Mouse (Mus musculus) CD4-positive, CD25-positive, alpha-beta regulatory T cell, adult 4 months (primary cell): ENCODE data around the gene 4930518I15Rik. TPM values are rescaled to one million over a fixed set of nuclear protein-coding genes. Genes with fewer than 3 reads are reported as not detected.
A peak's percentile ranks its signal among the peaks of the same experiment; 100 is the strongest.
"Not testable (repeated sequence)": the region's sequence is repeated elsewhere in the genome, so short reads cannot be mapped to it uniquely, and the experiment has no call there.

Experiments
- ATAC-seq: one replicate; pipeline ENCODE4 v1.8.0; 2017
- polyA plus RNA-seq, 2 experiments: library from polyadenylated mRNA; unstranded; fragments of 100-300 nt; shearing (Covaris generic); gene quantifications; one replicate each; pipeline ENCODE4 v1.2.1; 2017

The 4930518I15Rik gene
- polyA plus RNA-seq, 2 experiments from 2014 or later: 25.0 to 27.3 TPM

GRCm38 (mm10) chr2:156841841-156842706 lies 15.7 kb downstream of the 4930518I15Rik start:
- ATAC-seq: peak; percentile 33

- peak; percentile 22 for ATAC-seq
Observed at GRCm38 (mm10) chr2:156841028-156841840, 16.5 kb downstream of the 4930518I15Rik start.

DNA sequence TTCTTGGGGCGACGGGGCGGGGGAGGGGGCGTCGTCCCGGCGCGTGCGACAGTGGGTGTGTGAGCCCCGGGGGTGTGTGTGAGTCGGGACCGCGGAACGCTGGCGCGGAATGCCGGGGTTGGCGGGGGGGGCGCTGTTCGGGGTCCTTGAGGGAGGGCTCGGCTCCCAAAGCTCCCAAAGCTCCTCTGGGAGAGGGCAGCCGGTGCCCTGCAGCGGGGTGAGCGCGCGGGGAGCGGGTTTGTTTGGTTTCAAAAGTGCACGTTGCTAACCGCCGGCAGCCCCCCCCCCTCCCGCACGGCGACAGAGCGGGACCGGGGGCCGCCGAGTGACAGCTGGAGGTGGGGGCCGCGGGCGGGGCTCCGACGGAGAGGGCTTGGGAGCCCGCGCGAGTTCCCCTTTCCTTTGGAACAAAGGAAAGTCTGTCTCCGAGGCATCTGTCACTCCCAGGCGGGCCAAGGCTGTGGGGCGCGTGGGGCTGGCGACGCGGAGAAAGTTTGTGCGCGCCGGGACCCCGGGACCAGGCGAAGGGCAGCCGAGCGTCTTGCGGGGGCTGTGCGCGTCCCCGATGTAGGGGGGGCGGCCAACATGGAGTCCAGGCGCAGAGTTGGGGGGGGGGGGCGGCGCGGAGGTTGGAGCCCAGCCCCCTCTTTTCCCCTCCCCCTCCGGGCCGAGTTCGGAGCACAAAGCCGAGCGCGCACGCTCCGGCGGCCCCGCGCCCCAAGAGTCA lies 17.3 kb downstream of the 4930518I15Rik start:
- ATAC-seq: peak; percentile 4

DNA sequence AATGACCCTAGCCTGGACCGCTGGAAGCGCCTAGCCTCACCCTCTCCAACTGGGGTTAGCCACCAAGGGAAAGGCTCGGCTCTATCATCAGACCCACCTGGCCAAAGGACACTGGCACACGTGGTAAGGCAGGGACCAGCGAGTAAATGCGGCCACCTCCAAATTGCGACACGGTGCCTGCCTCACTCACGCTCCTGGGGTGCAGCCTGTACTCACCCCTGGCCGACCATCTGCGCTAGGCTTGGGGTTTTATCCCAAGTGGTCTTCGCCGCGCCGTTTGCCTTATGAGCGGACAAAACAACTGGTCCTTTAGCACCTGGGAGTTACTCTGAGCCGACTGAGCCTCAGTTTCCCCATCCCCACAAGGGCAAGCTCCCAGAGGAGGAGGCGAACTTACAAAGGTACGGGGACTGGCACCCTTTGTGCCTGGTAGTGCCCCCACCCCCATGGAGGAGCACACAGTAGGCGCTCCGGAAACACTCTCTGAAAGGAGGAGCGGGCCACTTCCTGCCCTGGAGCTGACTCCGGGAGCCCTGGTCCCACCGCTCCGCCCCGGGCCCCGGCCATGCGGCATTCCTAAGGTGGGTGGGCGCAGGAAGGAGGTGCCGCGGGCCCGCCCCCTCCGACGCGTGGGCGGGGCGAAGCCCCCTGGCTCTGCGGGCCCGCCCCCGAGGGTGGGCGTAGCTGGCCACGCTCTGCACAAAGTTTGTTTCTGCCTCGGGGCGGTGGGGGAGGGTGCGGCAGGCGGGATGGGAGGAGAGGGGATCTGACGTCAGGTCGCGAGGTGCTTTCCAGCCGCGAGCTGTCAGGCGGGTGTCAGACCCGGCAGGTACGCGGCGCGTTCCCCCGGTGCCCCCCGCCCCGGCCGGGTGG lies 18.2 kb downstream of the 4930518I15Rik start, which contains the start of gene Tgif2:
Tgif2 (plus strand) TSS at position 689 of the 873 bp plus-strand sequence.
- ATAC-seq: peak; percentile 84

DNA sequence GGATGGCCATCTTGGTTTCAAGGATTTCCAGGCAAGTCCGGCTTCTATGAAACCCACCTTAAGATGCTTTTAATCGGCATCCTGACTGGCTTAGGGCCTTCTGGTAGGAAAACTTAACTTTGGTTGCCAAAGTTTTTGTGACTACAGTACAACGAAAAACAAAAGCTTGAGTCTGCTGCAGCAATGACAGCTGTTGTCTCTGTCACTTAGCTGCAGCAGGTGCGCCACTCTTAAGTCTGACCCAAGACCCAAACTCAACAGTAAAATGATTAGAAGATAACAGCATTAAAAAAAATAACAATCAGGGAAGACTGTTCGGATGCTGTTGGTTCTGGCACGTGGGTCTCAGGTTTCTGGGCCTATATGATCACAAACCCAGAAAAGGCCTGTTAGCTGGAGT lies 18.9 kb downstream of the 4930518I15Rik start:
- no peak for ATAC-seq

- no peak for ATAC-seq
Observed at GRCm38 (mm10) chr2:156834336-156834735, 23.4 kb downstream of the 4930518I15Rik start.

DNA sequence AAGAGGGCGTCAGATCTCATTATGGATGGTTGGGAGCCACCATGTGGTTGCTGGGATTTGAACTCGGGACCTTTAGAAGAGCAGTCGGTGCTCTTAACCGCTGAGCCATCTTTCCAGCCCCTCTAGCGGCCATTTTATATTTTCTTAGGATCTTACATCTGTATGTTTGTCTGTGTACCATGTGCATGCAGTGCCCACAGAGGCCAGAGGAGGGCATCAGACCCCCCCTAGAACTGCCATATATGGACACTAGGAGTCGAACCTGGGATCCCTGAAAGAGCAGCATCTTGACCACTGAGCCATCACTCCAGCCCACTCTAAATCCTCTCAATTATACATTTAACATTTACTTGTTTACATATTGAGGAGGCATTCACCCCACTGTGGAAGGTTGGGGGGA lies 32.6 kb downstream of the 4930518I15Rik start:
- not testable (repeated sequence) for ATAC-seq

DNA sequence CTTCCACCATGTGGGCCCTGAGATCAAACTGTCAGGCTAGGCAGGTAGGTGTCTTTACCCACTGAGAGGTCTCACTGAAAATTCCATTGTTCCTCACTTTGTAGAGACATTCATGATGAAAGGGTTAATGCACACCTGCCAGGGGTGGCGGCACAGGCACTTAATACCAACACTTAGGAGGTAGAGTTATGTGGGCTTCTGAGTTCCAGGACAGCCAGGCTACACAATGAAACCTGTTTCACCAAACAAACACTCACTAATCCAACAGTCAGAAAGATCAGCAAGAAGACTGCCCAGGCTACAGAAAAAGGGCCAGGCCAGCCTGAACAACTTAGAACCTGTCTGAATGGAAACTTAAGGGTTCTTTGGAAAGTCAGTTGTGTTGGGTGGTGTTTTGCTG lies 41.6 kb downstream of the 4930518I15Rik start:
- ATAC-seq: no peak

- no peak for ATAC-seq
Observed at GRCm38 (mm10) chr2:156815412-156815811, 42.3 kb downstream of the 4930518I15Rik start.

GRCm38 (mm10) chr2:156814893-156815292 lies 42.9 kb downstream of the 4930518I15Rik start:
- no peak for ATAC-seq

- ATAC-seq: no peak
Observed at GRCm38 (mm10) chr2:156814344-156814801, 43.4 kb downstream of the 4930518I15Rik start.

- ATAC-seq: no peak
Observed at GRCm38 (mm10) chr2:156811556-156811955, 46.2 kb downstream of the 4930518I15Rik start.

GRCm38 (mm10) chr2:156810716-156811115 lies 47.0 kb downstream of the 4930518I15Rik start:
- no peak for ATAC-seq

- ATAC-seq: no peak
Observed at GRCm38 (mm10) chr2:156809579-156809978, 48.2 kb downstream of the 4930518I15Rik start.

DNA sequence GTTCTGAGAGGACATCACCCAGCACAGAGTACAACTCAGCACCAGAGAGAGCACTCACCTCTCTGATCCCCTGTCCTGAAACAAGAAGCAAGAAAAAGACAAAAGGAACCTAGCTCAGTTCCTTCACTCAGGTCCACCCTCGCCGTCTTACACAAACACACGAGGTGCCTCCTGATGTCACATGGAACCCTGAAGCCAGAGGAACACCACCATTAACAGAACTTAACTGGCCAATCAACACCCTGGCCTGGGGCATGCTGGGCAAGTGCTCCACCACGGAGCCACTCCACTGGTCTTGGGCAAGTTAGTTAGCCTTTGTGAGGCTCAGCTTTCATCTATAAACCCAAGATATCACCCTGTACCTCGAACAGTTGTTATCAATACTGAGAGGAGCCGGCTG lies 50.9 kb downstream of the 4930518I15Rik start:
- no peak for ATAC-seq

Other genes starting within 250 kb of the 4930518I15Rik start
- 100 to 1,000 TPM in 1 of 2 experiments, 10 to 100 TPM in 1; 71.7 to 109 TPM for gene Dlgap4, start 244.2 kb downstream of the 4930518I15Rik start, polyA plus RNA-seq
- gene Myl9, start 82.5 kb downstream of the 4930518I15Rik start, polyA plus RNA-seq: not detected
- gene Tgif2, start 17.9 kb downstream of the 4930518I15Rik start, polyA plus RNA-seq: 10 to 100 TPM; 10.4 to 14.6 TPM
- gene Rab5if, start 5.2 kb upstream of the 4930518I15Rik start, polyA plus RNA-seq: 1 to 10 TPM; 5.1 to 5.4 TPM
- gene Sla2, start 29.2 kb upstream of the 4930518I15Rik start, polyA plus RNA-seq: 10 to 100 TPM; 68.5 to 86.7 TPM
- 100 to 1,000 TPM; 155 to 181 TPM for gene Ndrg3, start 134.1 kb upstream of the 4930518I15Rik start, polyA plus RNA-seq
- gene Dsn1, start 149.2 kb upstream of the 4930518I15Rik start, polyA plus RNA-seq: 10 to 100 TPM; 10.8 to 16.6 TPM
- gene Soga1, start 221.3 kb upstream of the 4930518I15Rik start, polyA plus RNA-seq: under 1 TPM in 1 of 2 experiments, not detected in 1; 0.16 TPM
- gene Tldc2, start 229.1 kb upstream of the 4930518I15Rik start, polyA plus RNA-seq: not detected